Mouse (Mus musculus): ENCODE measurements around the gene Hspa1a.

DNA sequence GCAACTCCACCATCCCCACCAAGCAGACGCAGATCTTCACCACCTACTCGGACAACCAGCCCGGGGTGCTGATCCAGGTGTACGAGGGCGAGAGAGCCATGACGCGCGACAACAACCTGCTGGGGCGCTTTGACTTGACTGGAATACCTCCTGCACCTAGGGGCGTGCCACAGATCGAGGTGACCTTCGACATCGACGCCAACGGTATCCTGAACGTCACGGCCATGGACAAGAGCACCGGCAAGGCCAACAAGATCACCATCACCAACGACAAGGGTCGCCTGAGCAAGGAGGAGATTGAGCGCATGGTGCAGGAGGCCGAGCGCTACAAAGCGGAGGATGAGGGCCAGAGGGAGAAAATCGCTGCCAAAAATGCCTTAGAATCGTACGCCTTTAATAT lies 6.3 kb upstream of the Hspa1a start:
- TF ChIP-seq POLR2A (IDR thresholded peaks at IDR 0.05; ENCODE audit: borderline replicate concordance, control insufficient read depth, low read depth, low read length), result no peak
- no peak for TF ChIP-seq CTCF (IDR thresholded peaks at IDR 0.05; ENCODE audit: control insufficient read depth, insufficient read depth, low read length)

All from bone marrow, adult 2 months (tissue).